Mouse (Mus musculus): Measurements from ENCODE around the gene 1700001C19Rik. TPM values are rescaled to one million over a fixed set of nuclear protein-coding genes. Genes with fewer than 3 reads are reported as not detected.
"Not testable (repeated sequence)": the region's sequence is repeated elsewhere in the genome, so short reads cannot be mapped to it uniquely, and the experiment has no call there.

1700001C19Rik gene
- total RNA-seq, 1 experiment from 2014 or later = not detected

GRCm38 (mm10) chr17:47441296-47442051 is 4.3 kb upstream of the 1700001C19Rik start:
- no peak for ATAC-seq (replicated peaks; ENCODE audit: insufficient number of reproducible peaks, low FRiP score, low TSS enrichment, poor library complexity, severe bottlenecking)

GRCm38 (mm10) chr17:47440359-47440890 is 3.2 kb upstream of the 1700001C19Rik start:
- ATAC-seq (replicated peaks; ENCODE audit: insufficient number of reproducible peaks, low FRiP score, low TSS enrichment, poor library complexity, severe bottlenecking) = no peak

- ATAC-seq (replicated peaks; ENCODE audit: insufficient number of reproducible peaks, low FRiP score, low TSS enrichment, poor library complexity, severe bottlenecking) = no peak
Observed at GRCm38 (mm10) chr17:47439396-47440028, 2.3 kb upstream of the 1700001C19Rik start.

GRCm38 (mm10) chr17:47438611-47439010 is 1.4 kb upstream of the 1700001C19Rik start:
- ATAC-seq (replicated peaks; ENCODE audit: insufficient number of reproducible peaks, low FRiP score, low TSS enrichment, poor library complexity, severe bottlenecking) = no peak

- no peak for ATAC-seq (replicated peaks; ENCODE audit: insufficient number of reproducible peaks, low FRiP score, low TSS enrichment, poor library complexity, severe bottlenecking)
Observed at GRCm38 (mm10) chr17:47436156-47436906, 845 bp downstream of the 1700001C19Rik start, which contains the start of gene AI661453. AI661453 (plus strand) TSS chr17:47436615.

GRCm38 (mm10) chr17:47430815-47431214 is 6.4 kb downstream of the 1700001C19Rik start:
- ATAC-seq (replicated peaks; ENCODE audit: insufficient number of reproducible peaks, low FRiP score, low TSS enrichment, poor library complexity, severe bottlenecking) = no peak

- ATAC-seq (replicated peaks; ENCODE audit: insufficient number of reproducible peaks, low FRiP score, low TSS enrichment, poor library complexity, severe bottlenecking) = no peak
Observed at GRCm38 (mm10) chr17:47428831-47429304, 8.3 kb downstream of the 1700001C19Rik start.

GRCm38 (mm10) chr17:47427316-47427715 is 9.9 kb downstream of the 1700001C19Rik start:
- ATAC-seq (replicated peaks; ENCODE audit: insufficient number of reproducible peaks, low FRiP score, low TSS enrichment, poor library complexity, severe bottlenecking) = no peak

- ATAC-seq (replicated peaks; ENCODE audit: insufficient number of reproducible peaks, low FRiP score, low TSS enrichment, poor library complexity, severe bottlenecking) = no peak
Observed at GRCm38 (mm10) chr17:47424186-47424585, 13.0 kb downstream of the 1700001C19Rik start.

GRCm38 (mm10) chr17:47422616-47423015 is 14.6 kb downstream of the 1700001C19Rik start:
- not testable (repeated sequence) for ATAC-seq (replicated peaks; ENCODE audit: insufficient number of reproducible peaks, low FRiP score, low TSS enrichment, poor library complexity, severe bottlenecking)

- ATAC-seq (replicated peaks; ENCODE audit: insufficient number of reproducible peaks, low FRiP score, low TSS enrichment, poor library complexity, severe bottlenecking) = no peak
Observed at GRCm38 (mm10) chr17:47421566-47421965, 15.6 kb downstream of the 1700001C19Rik start.

GRCm38 (mm10) chr17:47420195-47420594 is 17.0 kb downstream of the 1700001C19Rik start:
- no peak for ATAC-seq (replicated peaks; ENCODE audit: insufficient number of reproducible peaks, low FRiP score, low TSS enrichment, poor library complexity, severe bottlenecking)

- ATAC-seq (replicated peaks; ENCODE audit: insufficient number of reproducible peaks, low FRiP score, low TSS enrichment, poor library complexity, severe bottlenecking) = not testable (repeated sequence)
Observed at GRCm38 (mm10) chr17:47409897-47410861, 27.0 kb downstream of the 1700001C19Rik start.

- peak; percentile 82 for ATAC-seq (replicated peaks; ENCODE audit: insufficient number of reproducible peaks, low FRiP score, low TSS enrichment, poor library complexity, severe bottlenecking)
Observed at GRCm38 (mm10) chr17:47408558-47408898, 28.6 kb downstream of the 1700001C19Rik start.

GRCm38 (mm10) chr17:47407717-47408557 is 29.2 kb downstream of the 1700001C19Rik start:
- ATAC-seq (replicated peaks; ENCODE audit: insufficient number of reproducible peaks, low FRiP score, low TSS enrichment, poor library complexity, severe bottlenecking) = peak; percentile 30; the same call in 1 of the 2 replicates

- ATAC-seq (replicated peaks; ENCODE audit: insufficient number of reproducible peaks, low FRiP score, low TSS enrichment, poor library complexity, severe bottlenecking) = no peak
Observed at GRCm38 (mm10) chr17:47400451-47400850, 36.7 kb downstream of the 1700001C19Rik start, which contains the start of gene Guca1a. Guca1a (minus strand) TSS chr17:47400584.

GRCm38 (mm10) chr17:47399091-47399490 is 38.1 kb downstream of the 1700001C19Rik start:
- ATAC-seq (replicated peaks; ENCODE audit: insufficient number of reproducible peaks, low FRiP score, low TSS enrichment, poor library complexity, severe bottlenecking) = no peak

Measured in monocyte, adult 5-6 weeks (primary cell).